Mouse (Mus musculus): ENCODE measurements around the gene Gm9903.
A peak's percentile ranks its signal among the peaks of the same experiment; 100 is the strongest.

The Gm9903 gene

GRCm38 (mm10) chr5:33629301-33629987 lies at the start of gene Gm9903, which contains the start of gene Fam53a:
TSS of gene Gm9903 (plus strand) at chr5:33629925.
TSS of gene Fam53a (minus strand) at chr5:33629635.
- peak; percentile 100 for DNase-seq

GRCm38 (mm10) chr5:33580336-33580735 lies 49.4 kb upstream of the Gm9903 start:
- no peak for DNase-seq

GRCm38 (mm10) chr5:33587498-33588058 lies 42.1 kb upstream of the Gm9903 start:
- DNase-seq: no peak

- DNase-seq: no peak
Observed at GRCm38 (mm10) chr5:33588066-33588465, 41.7 kb upstream of the Gm9903 start.

- DNase-seq: peak; percentile 78
Observed at GRCm38 (mm10) chr5:33589221-33589888, 40.4 kb upstream of the Gm9903 start.

GRCm38 (mm10) chr5:33593620-33594019 lies 36.1 kb upstream of the Gm9903 start:
- peak; percentile 30 for DNase-seq

GRCm38 (mm10) chr5:33605314-33605713 lies 24.4 kb upstream of the Gm9903 start:
- no peak for DNase-seq

- no peak for DNase-seq
Observed at GRCm38 (mm10) chr5:33606631-33607030, 23.1 kb upstream of the Gm9903 start.

- no peak for DNase-seq
Observed at GRCm38 (mm10) chr5:33607434-33607833, 22.3 kb upstream of the Gm9903 start.

GRCm38 (mm10) chr5:33609226-33609625 lies 20.5 kb upstream of the Gm9903 start:
- DNase-seq: no peak

- no peak for DNase-seq
Observed at GRCm38 (mm10) chr5:33611795-33612194, 17.9 kb upstream of the Gm9903 start.

- DNase-seq: no peak
Observed at GRCm38 (mm10) chr5:33614391-33614790, 15.3 kb upstream of the Gm9903 start.

GRCm38 (mm10) chr5:33622671-33623070 lies 7.1 kb upstream of the Gm9903 start:
- DNase-seq: no peak

- no peak for DNase-seq
Observed at GRCm38 (mm10) chr5:33623766-33624165, 6.0 kb upstream of the Gm9903 start.

GRCm38 (mm10) chr5:33627968-33628367 lies 1.8 kb upstream of the Gm9903 start:
- DNase-seq: no peak

- DNase-seq: peak; percentile 67
Observed at GRCm38 (mm10) chr5:33628820-33629300, 865 bp upstream of the Gm9903 start.

GRCm38 (mm10) chr5:33630061-33630460 lies 336 bp downstream of the Gm9903 start:
- DNase-seq: peak; percentile 78

GRCm38 (mm10) chr5:33630615-33631014 lies 890 bp downstream of the Gm9903 start:
- peak; percentile 35 for DNase-seq

GRCm38 (mm10) chr5:33632526-33632925 lies 2.8 kb downstream of the Gm9903 start:
- DNase-seq: no peak

GRCm38 (mm10) chr5:33635361-33635760 lies 5.6 kb downstream of the Gm9903 start:
- no peak for DNase-seq

GRCm38 (mm10) chr5:33637606-33638350 lies 8.1 kb downstream of the Gm9903 start:
- DNase-seq: no peak

GRCm38 (mm10) chr5:33638826-33639225 lies 9.1 kb downstream of the Gm9903 start:
- DNase-seq: no peak

- peak; percentile 32 for DNase-seq
Observed at GRCm38 (mm10) chr5:33640652-33641051, 10.9 kb downstream of the Gm9903 start.
